Mouse (Mus musculus) thymus, adult 2 months (tissue): ENCODE results near the gene Spo11. TPM values are rescaled to one million over a fixed set of nuclear protein-coding genes. Genes with fewer than 3 reads are reported as not detected.

ENCODE experiments used
- DNase-seq: peaks from one replicate; pipeline ENCODE4 v3.0.0; 2021
- H3K27ac ChIP-seq: fragments of 200-500 bp; 2 replicates; pipeline ENCODE4 v1.5.1; 2012; ENCODE audit warnings: low read length, control low read depth; ENCODE audit not compliant: control insufficient read depth, insufficient read depth
- H3K27me3 ChIP-seq: fragments of 200-500 bp; 2 replicates; pipeline ENCODE4 v1.6.1; 2012; ENCODE audit warnings: mild to moderate bottlenecking, low read length, moderate library complexity, mixed read lengths; ENCODE audit not compliant: control insufficient read depth, insufficient read depth
- H3K36me3 ChIP-seq: fragments of 200-500 bp; 2 replicates; pipeline ENCODE4 v1.6.1; 2012; ENCODE audit warnings: mild to moderate bottlenecking, low read length, moderate library complexity; ENCODE audit not compliant: control insufficient read depth, insufficient read depth
- H3K4me1 ChIP-seq: fragments of 200-500 bp; replicated peaks from 2 replicates; pipeline ENCODE4 v1.6.1; 2012; ENCODE audit warnings: low read length; ENCODE audit not compliant: control insufficient read depth, insufficient read depth
- H3K4me3 ChIP-seq: fragments of 200-500 bp; 2 replicates; pipeline ENCODE4 v1.5.1; 2012; ENCODE audit warnings: mild to moderate bottlenecking, low read length, control low read depth, moderate library complexity; ENCODE audit not compliant: control insufficient read depth, insufficient read depth
- CTCF ChIP-seq: fragments of 200-500 bp; IDR thresholded peaks from 2 replicates; pipeline ENCODE4 v1.5.1; 2012; ENCODE audit warnings: mild to moderate bottlenecking, control low read depth, low read length, moderate library complexity, borderline replicate concordance; ENCODE audit not compliant: control insufficient read depth, poor library complexity, insufficient read depth; ENCODE audit errors: extremely low read depth
- POLR2A ChIP-seq: fragments of 200-500 bp; IDR thresholded peaks from 2 replicates; pipeline ENCODE4 v1.6.1; 2012; ENCODE audit warnings: mild to moderate bottlenecking, low read length, control low read depth, moderate library complexity; ENCODE audit not compliant: control insufficient read depth, poor library complexity, insufficient read depth; ENCODE audit errors: extremely low read depth
- WGBS: fragments of 180-500 bp; shearing (Covaris S2); methylation state at CpG from one replicate; pipeline ENCODE4 v1.1.7; 2018; 5-methylcytosine and 5-hydroxymethylcytosine counted together
- polyA plus RNA-seq: library from polyadenylated mRNA; depleted of rRNA; stranded (reverse); fragments of >200 nt; gene quantifications from 2 replicates; pipeline ENCODE4 v1.2.3, GENCODE M21; 2012; rRNA removed

Spo11 gene
- polyA plus RNA-seq = 101 and 126 TPM in 2 replicates

DNA sequence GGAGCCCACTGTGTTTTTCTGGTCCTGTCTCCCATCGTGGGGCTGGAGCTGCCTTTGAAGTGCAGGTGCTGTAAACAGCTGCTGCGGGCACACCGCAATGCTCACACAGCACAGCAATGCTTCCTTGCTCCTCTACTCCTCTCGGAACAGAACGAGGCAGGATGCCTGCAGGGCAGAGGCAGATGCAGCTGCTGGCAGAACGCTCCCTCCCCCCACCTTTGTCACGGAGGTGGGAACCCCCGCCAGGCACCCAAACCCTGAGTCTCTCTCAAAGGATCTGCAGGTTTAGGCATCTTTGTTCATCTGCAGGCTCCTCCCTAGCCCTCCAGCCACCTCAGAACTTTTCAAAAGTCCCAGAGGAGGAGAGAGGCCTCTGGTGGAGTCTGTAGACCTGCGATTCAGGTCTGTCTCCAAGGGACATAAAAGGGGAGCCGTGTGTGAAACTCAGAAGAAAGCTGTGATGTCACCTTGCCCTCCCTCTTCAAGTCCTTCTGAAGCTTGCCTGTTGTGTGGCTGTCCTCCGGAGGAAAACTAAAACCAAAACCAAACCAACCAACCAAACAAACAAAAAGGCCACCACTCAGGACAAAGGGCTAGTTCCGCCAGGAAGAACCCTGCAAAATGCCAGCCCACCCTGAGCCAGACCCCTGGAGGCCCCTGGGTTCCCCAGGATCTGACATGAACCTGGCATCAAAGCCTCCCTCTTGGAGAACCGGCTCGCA lies at the start of gene Spo11:
Spo11 (plus strand) TSS at position 292 of the 722 bp plus-strand sequence.
- under 1% methylated on average over 14 of the region's 14 CpGs for WGBS
- Histone ChIP-seq H3K36me3 (no peaks in the 10 kb centered on the region), H3K27ac (peak within 1 kb of the TSS; percentile 98), H3K27me3 (no peaks in the 10 kb centered on the region), H3K4me3 (peak within 1 kb of the TSS; percentile 70), H3K4me1 (peaks cover 40% of the 10 kb centered on the region)
- peak; percentile 93 for DNase-seq
- TF ChIP-seq POLR2A = peak; percentile 68
- 0 out of 2 replicates have a peak, but pooled peaks have one; percentile 42 for TF ChIP-seq CTCF

- Histone ChIP-seq H3K27ac (no peak overlapping the region), H3K27me3 (no peaks in the 10 kb centered on the region), H3K36me3 (no peaks in the 10 kb centered on the region), H3K4me1 (peaks cover 46% of the 10 kb centered on the region), H3K4me3 (no peak overlapping the region)
- TF ChIP-seq CTCF (no peak), POLR2A (no peak)
- WGBS = 94% methylated on average over 14 of the region's 14 CpGs
- DNase-seq = no peak
Observed at GRCm38 (mm10) chr2:172929905-172930436, 47.5 kb upstream of the Spo11 start.

DNA sequence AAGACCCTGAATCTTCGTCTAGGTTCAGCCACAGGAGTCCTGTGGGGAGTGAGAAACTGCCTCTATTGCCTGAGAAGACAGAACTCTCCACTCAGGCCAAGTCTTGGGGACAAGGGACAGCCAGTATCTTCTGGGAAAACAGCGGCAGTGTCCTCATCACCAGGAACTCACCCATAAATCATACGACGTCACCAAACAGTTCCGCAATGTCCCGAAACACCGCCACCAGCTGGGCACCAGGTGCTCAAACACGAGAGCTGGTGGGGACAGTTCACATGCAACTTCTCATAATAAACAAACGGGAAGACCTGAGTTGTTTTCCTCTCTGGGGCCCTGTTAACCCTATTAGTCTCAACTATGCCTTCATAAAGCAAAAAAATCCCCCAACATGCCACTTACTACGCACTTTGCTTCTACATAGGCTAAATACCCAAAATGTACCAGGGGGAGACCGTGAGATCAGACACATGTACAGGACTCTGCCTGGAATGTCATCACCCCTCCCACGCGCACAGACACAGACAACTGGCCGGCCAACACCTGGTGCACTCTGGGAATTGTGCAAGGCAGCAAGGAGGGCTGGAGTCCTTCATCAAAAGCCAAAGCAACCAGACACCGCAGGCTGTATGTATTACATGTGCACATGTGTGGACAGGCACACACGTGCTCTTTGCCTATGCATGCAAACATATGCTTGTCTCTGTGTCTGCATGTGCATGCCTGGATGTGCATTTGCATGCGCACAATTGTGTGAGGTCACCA lies 46.2 kb upstream of the Spo11 start:
- Histone ChIP-seq H3K27me3 (no peaks in the 10 kb centered on the region), H3K27ac (no peak overlapping the region), H3K4me1 (peaks cover 34% of the 10 kb centered on the region), H3K36me3 (no peaks in the 10 kb centered on the region), H3K4me3 (no peak overlapping the region)
- 91% methylated on average over 17 of the region's 17 CpGs for WGBS
- DNase-seq = no peak
- no peak for TF ChIP-seq CTCF
- no peak for TF ChIP-seq POLR2A

GRCm38 (mm10) chr2:172933631-172934419 lies 43.7 kb upstream of the Spo11 start:
- peak; percentile 40 for DNase-seq
- 9% methylated on average over 34 of the region's 34 CpGs for WGBS
- TF ChIP-seq POLR2A (no peak), CTCF (no peak)
- Histone ChIP-seq H3K36me3 (no peaks in the 10 kb centered on the region), H3K4me3 (no peak overlapping the region), H3K4me1 (peaks cover 34% of the 10 kb centered on the region), H3K27me3 (no peaks in the 10 kb centered on the region), H3K27ac (no peak overlapping the region)

GRCm38 (mm10) chr2:172934420-172934788 lies 43.1 kb upstream of the Spo11 start:
- H3K36me3 ChIP-seq = no peaks in the 10 kb centered on the region
- H3K27ac ChIP-seq = no peak overlapping the region
- DNase-seq = no peak
- peaks cover 40% of the 10 kb centered on the region for H3K4me1 ChIP-seq
- TF ChIP-seq CTCF = no peak
- TF ChIP-seq POLR2A = no peak
- WGBS = 41% methylated on average over 8 of the region's 8 CpGs
- H3K4me3 ChIP-seq = no peak overlapping the region
- H3K27me3 ChIP-seq = no peaks in the 10 kb centered on the region
